Mouse (Mus musculus) thymus, adult 2 months (tissue): ENCODE measurements at regions not wholly inside any gene's neighbourhood (a gene's known extent, or its start where the extent isn't known, plus 50 kb on each side); places are given as distances from the start of the nearest gene placed in this dataset.

ENCODE experiments used
- DNase-seq: peaks from one replicate; pipeline ENCODE4 v3.0.0; 2021
- H3K27ac ChIP-seq: fragments of 200-500 bp; 2 replicates; pipeline ENCODE4 v1.5.1; 2012; ENCODE audit warnings: low read length, control low read depth; ENCODE audit not compliant: control insufficient read depth, insufficient read depth
- H3K27me3 ChIP-seq: fragments of 200-500 bp; 2 replicates; pipeline ENCODE4 v1.6.1; 2012; ENCODE audit warnings: mild to moderate bottlenecking, low read length, moderate library complexity, mixed read lengths; ENCODE audit not compliant: control insufficient read depth, insufficient read depth
- H3K36me3 ChIP-seq: fragments of 200-500 bp; 2 replicates; pipeline ENCODE4 v1.6.1; 2012; ENCODE audit warnings: mild to moderate bottlenecking, low read length, moderate library complexity; ENCODE audit not compliant: control insufficient read depth, insufficient read depth
- H3K4me1 ChIP-seq: fragments of 200-500 bp; replicated peaks from 2 replicates; pipeline ENCODE4 v1.6.1; 2012; ENCODE audit warnings: low read length; ENCODE audit not compliant: control insufficient read depth, insufficient read depth
- H3K4me3 ChIP-seq: fragments of 200-500 bp; 2 replicates; pipeline ENCODE4 v1.5.1; 2012; ENCODE audit warnings: mild to moderate bottlenecking, low read length, control low read depth, moderate library complexity; ENCODE audit not compliant: control insufficient read depth, insufficient read depth
- CTCF ChIP-seq: fragments of 200-500 bp; IDR thresholded peaks from 2 replicates; pipeline ENCODE4 v1.5.1; 2012; ENCODE audit warnings: mild to moderate bottlenecking, control low read depth, low read length, moderate library complexity, borderline replicate concordance; ENCODE audit not compliant: control insufficient read depth, poor library complexity, insufficient read depth; ENCODE audit errors: extremely low read depth
- POLR2A ChIP-seq: fragments of 200-500 bp; IDR thresholded peaks from 2 replicates; pipeline ENCODE4 v1.6.1; 2012; ENCODE audit warnings: mild to moderate bottlenecking, low read length, control low read depth, moderate library complexity; ENCODE audit not compliant: control insufficient read depth, poor library complexity, insufficient read depth; ENCODE audit errors: extremely low read depth
- WGBS: fragments of 180-500 bp; shearing (Covaris S2); methylation state at CpG from one replicate; pipeline ENCODE4 v1.1.7; 2018; 5-methylcytosine and 5-hydroxymethylcytosine counted together

GRCm38 (mm10) chr9:32968446-32968845 lies 332.4 kb downstream of the Ets1 start:
- 92% methylated on average over 2 of the region's 2 CpGs for WGBS
- no peak for DNase-seq
- no peaks in the 10 kb centered on the region for H3K27me3 ChIP-seq
- H3K4me1 ChIP-seq = no peaks in the 10 kb centered on the region
- TF ChIP-seq CTCF = no peak
- no peak for TF ChIP-seq POLR2A
- no peaks in the 10 kb centered on the region for H3K36me3 ChIP-seq
- H3K4me3 ChIP-seq = no peak overlapping the region
- H3K27ac ChIP-seq = no peak overlapping the region

- H3K36me3 ChIP-seq = no peaks in the 10 kb centered on the region
- DNase-seq = no peak
- H3K27me3 ChIP-seq = no peaks in the 10 kb centered on the region
- 92% methylated on average over 5 of the region's 5 CpGs for WGBS
- no peak overlapping the region for H3K4me3 ChIP-seq
- TF ChIP-seq POLR2A (no peak), CTCF (no peak)
- no peaks in the 10 kb centered on the region for H3K4me1 ChIP-seq
- no peak overlapping the region for H3K27ac ChIP-seq
Measured at GRCm38 (mm10) chr9:32971421-32971820, 335.4 kb downstream of the Ets1 start.

GRCm38 (mm10) chr9:32971926-32972325 lies 335.9 kb downstream of the Ets1 start:
- H3K4me1 ChIP-seq = no peaks in the 10 kb centered on the region
- H3K27me3 ChIP-seq = no peaks in the 10 kb centered on the region
- WGBS = 94% methylated on average over 7 of the region's 7 CpGs
- H3K4me3 ChIP-seq = no peak overlapping the region
- no peak overlapping the region for H3K27ac ChIP-seq
- DNase-seq = no peak
- H3K36me3 ChIP-seq = no peaks in the 10 kb centered on the region
- no peak for TF ChIP-seq CTCF
- no peak for TF ChIP-seq POLR2A

GRCm38 (mm10) chr9:32972431-32973052 lies 336.5 kb downstream of the Ets1 start:
- no peak for DNase-seq
- no peak for TF ChIP-seq POLR2A
- no peak for TF ChIP-seq CTCF
- WGBS = 89% methylated on average over 7 of the region's 7 CpGs

GRCm38 (mm10) chr9:32977732-32978131 lies 341.7 kb downstream of the Ets1 start:
- Histone ChIP-seq H3K4me3 (no peak overlapping the region), H3K4me1 (no peaks in the 10 kb centered on the region), H3K27me3 (no peaks in the 10 kb centered on the region), H3K36me3 (no peaks in the 10 kb centered on the region), H3K27ac (no peak overlapping the region)
- TF ChIP-seq CTCF = no peak
- TF ChIP-seq POLR2A = no peak
- DNase-seq = no peak
- WGBS = 92% methylated on average over 7 of the region's 7 CpGs

More at GRCm38 (mm10) chr9:32972431-32973052, 336.5 kb downstream of the Ets1 start:
- Histone ChIP-seq H3K4me1 (no peaks in the 10 kb centered on the region), H3K36me3 (no peaks in the 10 kb centered on the region), H3K27me3 (no peaks in the 10 kb centered on the region), H3K27ac (no peak overlapping the region), H3K4me3 (no peak overlapping the region)

GRCm38 (mm10) chr9:32980846-32981245 lies 344.8 kb downstream of the Ets1 start:
- no peak overlapping the region for H3K27ac ChIP-seq
- TF ChIP-seq CTCF = no peak
- no peak for TF ChIP-seq POLR2A

GRCm38 (mm10) chr9:32983182-32983581 lies 347.2 kb downstream of the Ets1 start:
- TF ChIP-seq POLR2A (no peak), CTCF (no peak)
- Histone ChIP-seq H3K36me3 (no peaks in the 10 kb centered on the region), H3K27ac (no peak overlapping the region), H3K27me3 (no peaks in the 10 kb centered on the region), H3K4me1 (peaks cover 7% of the 10 kb centered on the region), H3K4me3 (no peak overlapping the region)
- WGBS = 64% methylated on average over 2 of the region's 2 CpGs
- DNase-seq = no peak

More at GRCm38 (mm10) chr9:32980846-32981245, 344.8 kb downstream of the Ets1 start:
- no peak for DNase-seq
- H3K4me1 ChIP-seq = 0 out of 2 replicates have a peak, but pooled peaks cover 2% of the 10 kb centered on the region
- H3K4me3 ChIP-seq = no peak overlapping the region
- H3K27me3 ChIP-seq = no peaks in the 10 kb centered on the region
- H3K36me3 ChIP-seq = no peaks in the 10 kb centered on the region
